Mouse (Mus musculus) MEL (cell line): ENCODE measurements around the gene Olfm2. TPM values are rescaled to one million over a fixed set of nuclear protein-coding genes. Genes with fewer than 3 reads are reported as not detected.

ENCODE experiments used
- DNase-seq: peaks from one replicate; pipeline ENCODE4 v3.0.0; 2011; ENCODE audit warnings: low read depth, low spot score
- H3K27ac ChIP-seq: 2 replicates; pipeline ENCODE4 v1.5.1; 2012; ENCODE audit warnings: low read depth, mild to moderate bottlenecking, control low read depth, low read length, moderate library complexity; ENCODE audit not compliant: control insufficient read depth
- H3K27me3 ChIP-seq, 2 experiments: fragments of 150-350 bp in 1 of 2; sonication (generic) in 1 of 2; 2 replicates each; pipeline ENCODE4 v1.6.1; 2012; ENCODE audit warnings: low read length in 2 of 2, mild to moderate bottlenecking in 2 of 2, improper control_type of control experiment in 1 of 2, moderate library complexity in 1 of 2; ENCODE audit not compliant: insufficient read depth in 2 of 2, control insufficient read depth in 1 of 2
- H3K36me3 ChIP-seq, 2 experiments: 2 replicates each; pipeline ENCODE4 v1.6.1; 2012 to 2014; ENCODE audit warnings: low read length in 2 of 2, improper control_type of control experiment in 1 of 2, inconsistent platforms in 1 of 2, mild to moderate bottlenecking in 1 of 2; ENCODE audit not compliant: insufficient read depth in 2 of 2, control insufficient read depth in 1 of 2
- H3K4me1 ChIP-seq, 2 experiments: fragments of 150-350 bp in 1 of 2; sonication (generic) in 1 of 2; 2 replicates each; pipeline ENCODE4 v1.6.1; 2012; ENCODE audit warnings: low read length in 2 of 2, improper control_type of control experiment in 1 of 2, mild to moderate bottlenecking in 1 of 2; ENCODE audit not compliant: insufficient read depth in 2 of 2, control insufficient read depth in 1 of 2
- H3K4me3 ChIP-seq, 2 experiments: fragments of 150-350 bp in 1 of 2; sonication (generic) in 1 of 2; 2 replicates each; pipeline ENCODE4 v1.5.1; 2012; ENCODE audit warnings: low read depth in 2 of 2, low read length in 2 of 2, mild to moderate bottlenecking in 2 of 2, moderate library complexity in 2 of 2, control low read depth in 1 of 2, improper control_type of control experiment in 1 of 2; ENCODE audit not compliant: control insufficient read depth in 1 of 2, insufficient read depth in 1 of 2
- H3K79me2 ChIP-seq: 2 replicates; pipeline ENCODE4 v1.6.1; 2012; ENCODE audit warnings: mild to moderate bottlenecking, low read length, moderate library complexity; ENCODE audit not compliant: control insufficient read depth, poor library complexity, insufficient read depth
- H3K9ac ChIP-seq: 2 replicates; pipeline ENCODE4 v1.6.1; 2012; ENCODE audit warnings: low read depth, mild to moderate bottlenecking, control low read depth, low read length, moderate library complexity; ENCODE audit not compliant: control insufficient read depth, poor library complexity, severe bottlenecking
- H3K9me3 ChIP-seq: fragments of 150-350 bp; sonication (generic); replicated peaks from 2 replicates; pipeline ENCODE4 v1.6.1; 2012; ENCODE audit warnings: mild to moderate bottlenecking, low read length, improper control_type of control experiment, moderate library complexity; ENCODE audit not compliant: insufficient read depth
- BHLHE40 ChIP-seq: IDR thresholded peaks from 2 replicates; pipeline ENCODE4 v1.6.1; 2012; ENCODE audit warnings: low read depth, mild to moderate bottlenecking, inconsistent platforms, low read length, improper control_type of control experiment, borderline replicate concordance
- CHD1 ChIP-seq: IDR thresholded peaks from 2 replicates; pipeline ENCODE4 v1.6.1; 2012; ENCODE audit warnings: low read depth, mild to moderate bottlenecking, inconsistent platforms, low read length, improper control_type of control experiment
- E2F4 ChIP-seq: IDR thresholded peaks from 2 replicates; pipeline ENCODE4 v1.6.1; 2011; ENCODE audit warnings: low read depth, low read length, improper control_type of control experiment, borderline replicate concordance
- EP300 ChIP-seq, 2 experiments: IDR thresholded peaks; 2 replicates each; pipeline ENCODE4 v1.6.1; 2011; ENCODE audit warnings: improper control_type of control experiment in 2 of 2, low read length in 2 of 2, low read depth in 1 of 2, mild to moderate bottlenecking in 1 of 2
- GABPA ChIP-seq: IDR thresholded peaks from 2 replicates; pipeline ENCODE4 v1.6.1; 2012; ENCODE audit warnings: low read depth, mild to moderate bottlenecking, inconsistent platforms, low read length, improper control_type of control experiment, moderate library complexity
- KAT2A ChIP-seq: conservative IDR thresholded peaks from 2 replicates; pipeline ENCODE4 v1.6.1; 2012; ENCODE audit warnings: low read depth, low read length, improper control_type of control experiment, inconsistent platforms
- MAFK ChIP-seq: IDR thresholded peaks from 2 replicates; pipeline ENCODE4 v1.6.1; 2011; ENCODE audit warnings: low read depth, mild to moderate bottlenecking, low read length, improper control_type of control experiment, borderline replicate concordance
- MAZ ChIP-seq: IDR thresholded peaks from 2 replicates; pipeline ENCODE4 v1.6.1; 2012; ENCODE audit warnings: low read depth, mild to moderate bottlenecking, inconsistent platforms, low read length, improper control_type of control experiment
- MXI1 ChIP-seq: IDR thresholded peaks from 2 replicates; pipeline ENCODE4 v1.6.1; 2011; ENCODE audit warnings: mild to moderate bottlenecking, low read depth, low read length, improper control_type of control experiment
- NELFE ChIP-seq: IDR thresholded peaks from 2 replicates; pipeline ENCODE4 v1.6.1; 2011; ENCODE audit warnings: low read depth, low read length, improper control_type of control experiment
- POLR2A ChIP-seq, 2 experiments: IDR thresholded peaks; 2 replicates each; pipeline ENCODE4 v1.6.1; 2011 to 2012; ENCODE audit warnings: low read length in 2 of 2, mild to moderate bottlenecking in 2 of 2, control low read depth in 1 of 2, improper control_type of control experiment in 1 of 2, low read depth in 1 of 2, moderate library complexity in 1 of 2; ENCODE audit not compliant: control insufficient read depth in 1 of 2, insufficient read depth in 1 of 2, poor library complexity in 1 of 2
- POLR2AphosphoS5 ChIP-seq: IDR thresholded peaks from 2 replicates; pipeline ENCODE4 v1.6.1; 2012; ENCODE audit warnings: low read depth, borderline replicate concordance, mild to moderate bottlenecking, inconsistent platforms, low read length, moderate library complexity, mixed read lengths
- RAD21 ChIP-seq: IDR thresholded peaks from 2 replicates; pipeline ENCODE4 v1.6.1; 2011; ENCODE audit warnings: mild to moderate bottlenecking, low read depth, low read length, improper control_type of control experiment
- SMC3 ChIP-seq: IDR thresholded peaks from 2 replicates; pipeline ENCODE4 v1.6.1; 2011; ENCODE audit warnings: low read depth, low read length, improper control_type of control experiment
- TAL1 ChIP-seq: IDR thresholded peaks from 2 replicates; pipeline ENCODE4 v1.6.1; 2012; ENCODE audit warnings: mild to moderate bottlenecking, inconsistent platforms, low read length, moderate library complexity, mixed read lengths
- USF1 ChIP-seq: IDR thresholded peaks from 2 replicates; pipeline ENCODE4 v1.6.1; 2014; ENCODE audit warnings: low read depth, mild to moderate bottlenecking, inconsistent platforms, low read length, improper control_type of control experiment, moderate library complexity
- ZKSCAN1 ChIP-seq: IDR thresholded peaks from 2 replicates; pipeline ENCODE4 v1.6.1; 2012; ENCODE audit warnings: low read depth, mild to moderate bottlenecking, inconsistent platforms, low read length, improper control_type of control experiment, moderate library complexity
- polyA plus RNA-seq, 2 experiments: library from polyadenylated mRNA; stranded (reverse) in 1 of 2; unstranded in 1 of 2; fragments of >175 nt in 1 of 2; fragments of >200 nt in 1 of 2; gene quantifications; 2 replicates each; pipeline versions ENCODE4 v1.2.1 to v1.2.4; 2012; ENCODE audit warnings: low replicate concordance in 2 of 2, low read depth in 1 of 2; ENCODE audit not compliant: insufficient read length in 2 of 2, insufficient read depth in 1 of 2, missing spikeins in 1 of 2
- total RNA-seq: library from RNA; depleted of rRNA; stranded (reverse); fragments of 300-350 nt; gene quantifications from 2 replicates; pipeline ENCODE4 v1.2.3, GENCODE M21; 2012

Gene Olfm2
- total and polyA plus RNA-seq, 3 experiments, result 0.54 to 1.9 TPM; not detected in 1

GRCm38 (mm10) chr9:20641501-20641900, 104.6 kb downstream of the Olfm2 start:
- TF ChIP-seq GABPA (no peak), MAFK (no peak), CHD1 (no peak), EP300 (IDR thresholded peaks at IDR 0.05; ENCODE audit: low read depth in 1 of 2, low read length in 2 of 2) (no peak), KAT2A (no peak), BHLHE40 (no peak), SMC3 (no peak), USF1 (no peak), MAZ (no peak), MXI1 (no peak), POLR2A (IDR thresholded peaks at IDR 0.05; ENCODE audit: control insufficient read depth in 1 of 2, insufficient read depth in 1 of 2, low read depth in 1 of 2, low read length in 2 of 2, poor library complexity in 1 of 2) (no peak), NELFE (no peak), ZKSCAN1 (no peak), TAL1 (no peak), RAD21 (no peak)
- TF ChIP-seq, all 39 proteins: peak for 0
- Histone ChIP-seq H3K36me3 (peaks cover 14 to 21% of the 10 kb centered on the region in 2 experiments), H3K27me3 (no peaks in the 10 kb centered on the region), H3K4me3 (no peak overlapping the region), H3K27ac (no peak overlapping the region), H3K9me3 (no peaks in the 10 kb centered on the region), H3K9ac (no peak overlapping the region), H3K79me2 (peaks cover 62% of the 10 kb centered on the region), H3K4me1 (peaks cover 3 to 16% of the 10 kb centered on the region in 2 experiments)
- no peak for DNase-seq

- Histone ChIP-seq H3K9ac (no peak overlapping the region), H3K27me3 (no peaks in the 10 kb centered on the region), H3K9me3 (no peaks in the 10 kb centered on the region), H3K27ac (no peak overlapping the region), H3K4me3 (no peak overlapping the region), H3K36me3 (peaks cover 12 to 15% of the 10 kb centered on the region in 2 experiments), H3K4me1 (peaks cover 0 to 11% of the 10 kb centered on the region in 2 experiments; a peak in 3 of 4 replicates), H3K79me2 (peaks cover 45% of the 10 kb centered on the region)
- DNase-seq, result no peak
- TF ChIP-seq POLR2AphosphoS5 (0 out of 2 replicates have a peak, but pooled peaks have one; percentile 33), NELFE (0 out of 2 replicates have a peak, but pooled peaks have one; percentile 4), E2F4 (no peak)
These were observed 106.7 kb downstream of the Olfm2 start for GRCm38 (mm10) chr9:20639486-20639885.
